In the genomic region with DNA sequence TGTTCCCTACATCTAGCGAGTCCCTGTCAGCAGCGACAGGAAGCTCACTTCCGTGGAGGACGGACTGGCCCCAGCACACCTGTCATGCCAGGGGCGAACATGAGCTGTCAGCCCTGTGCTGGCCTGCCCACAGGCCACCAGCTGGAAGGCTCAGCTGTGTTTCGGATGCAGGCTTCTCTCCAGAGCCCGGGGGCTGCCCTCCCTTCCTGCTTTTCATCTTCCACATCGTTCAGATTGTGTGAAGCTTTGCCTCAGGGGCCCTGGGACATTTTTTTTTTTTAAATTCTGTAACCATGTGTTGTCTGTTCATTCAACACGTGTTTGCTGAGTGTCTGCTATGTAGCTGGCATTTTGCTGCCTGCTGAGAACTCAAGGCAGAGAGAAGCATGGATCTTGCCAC, we compare ENCODE assay signal across 8 mouse cellular contexts.
DNase-seq lines count a peak whose midpoint lies in the region; ATAC-seq and TF ChIP-seq lines count a peak whose summit lies in the region.

No protein-coding gene starts in this region.

- H3K9me3 ChIP-seq in heart, embryonic 13.5 days = no peaks in the 10 kb centered on the region
- no peaks in the 10 kb centered on the region for H3K9me3 ChIP-seq in hindbrain, embryonic 11.5 days (ENCODE audit: control insufficient read depth, low read length)

- no peak overlapping the region for H3K27ac ChIP-seq in heart, embryonic 13.5 days (replicated peaks)
- no peak overlapping the region for H3K27ac ChIP-seq in hindbrain, embryonic 11.5 days (ENCODE audit: low read depth, low read length)

- H3K79me2 ChIP-seq in myocyte (ENCODE audit: control insufficient read depth, insufficient read depth) = no peaks in the 10 kb centered on the region

- 0 out of 2 replicates have a peak, but pooled peaks cover 4% of the 10 kb centered on the region for H3K4me1 ChIP-seq in heart, embryonic 13.5 days
- H3K4me1 ChIP-seq in hindbrain, embryonic 11.5 days (replicated peaks; ENCODE audit: control insufficient read depth, insufficient read depth, low read length) = no peaks in the 10 kb centered on the region

- 0 out of 2 replicates have a peak overlapping the region, but pooled peaks have one; percentile 37 for H3K9ac ChIP-seq in heart, embryonic 13.5 days
- H3K9ac ChIP-seq in hindbrain, embryonic 11.5 days (ENCODE audit: low read depth, low read length) = no peak overlapping the region

- ATAC-seq in heart, embryonic 13.5 days (ENCODE audit: extremely low read depth, insufficient number of reproducible peaks, low FRiP score, low TSS enrichment) = no peak
- ATAC-seq in hindbrain, embryonic 11.5 days (ENCODE audit: low FRiP score) = peak; percentile 64; the same call in 1 of the 2 replicates
- ATAC-seq in erythroid progenitor cell, adult 5-6 weeks (replicated peaks; ENCODE audit: low FRiP score, poor library complexity, severe bottlenecking) = no peak
- no peak for ATAC-seq in erythroblast, adult 5-6 weeks (replicated peaks; ENCODE audit: low FRiP score, poor library complexity, severe bottlenecking)

- no peaks in the 10 kb centered on the region for H3K27me3 ChIP-seq in heart, embryonic 13.5 days (replicated peaks)
- no peaks in the 10 kb centered on the region for H3K27me3 ChIP-seq in hindbrain, embryonic 11.5 days (ENCODE audit: control insufficient read depth, insufficient read depth, low read length)
- no peaks in the 10 kb centered on the region for H3K27me3 ChIP-seq in myocyte (ENCODE audit: control insufficient read depth, insufficient read depth, insufficient read length)

- H3ac ChIP-seq in myocyte (ENCODE audit: control insufficient read depth, insufficient read length) = no peak overlapping the region

- DNase-seq in heart, postnatal 36 days = no peak
- peak; percentile 29 for DNase-seq in urinary bladder, postnatal 14 days (ENCODE audit: low spot score)
- no peak for DNase-seq in urinary bladder, postnatal 4 days (ENCODE audit: low spot score in 2 of 2)
- DNase-seq in hindbrain, embryonic 11.5 days (ENCODE audit: low spot score) = no peak

- H3K36me3 ChIP-seq in heart, embryonic 13.5 days = no peaks in the 10 kb centered on the region
- no peaks in the 10 kb centered on the region for H3K36me3 ChIP-seq in hindbrain, embryonic 11.5 days (ENCODE audit: control insufficient read depth, insufficient read depth, low read length)
- H3K36me3 ChIP-seq in myocyte (ENCODE audit: control insufficient read depth, insufficient read depth) = no peaks in the 10 kb centered on the region

- intact Hi-C loops in heart, postnatal 36 days (cut with DNase I) = no loop called here

- H3K4me3 ChIP-seq in heart, embryonic 13.5 days = no peak overlapping the region
- H3K4me3 ChIP-seq in hindbrain, embryonic 11.5 days (ENCODE audit: low read depth, low read length) = no peak overlapping the region
- H3K4me3 ChIP-seq in myocyte = no peak overlapping the region

- 29% methylated on average over 9 of the region's 9 CpGs for WGBS in heart, embryonic 13.5 days
- WGBS in hindbrain, embryonic 11.5 days = 46% methylated on average over 9 of the region's 9 CpGs

- no peak for TF ChIP-seq POLR2A in myocyte (IDR thresholded peaks at IDR 0.05; ENCODE audit: insufficient read length, low read depth)

- peak overlapping the region; percentile 44 for H3K4me2 ChIP-seq in heart, embryonic 13.5 days
- no peak overlapping the region for H3K4me2 ChIP-seq in hindbrain, embryonic 11.5 days (replicated peaks; ENCODE audit: low read depth, low read length)
- H3K4me2 ChIP-seq in myocyte (ENCODE audit: low read depth) = peak overlapping the region; percentile 40

TF ChIP-seq in myocyte, 11 proteins besides CTCF, POLR2A, EP300 and RAD21:
- TF ChIP-seq MYOG (IDR thresholded peaks at IDR 0.05; ENCODE audit: control insufficient read depth in 1 of 3, insufficient read depth in 1 of 3, insufficient read length in 2 of 3, low read depth in 2 of 3) (peak; percentile 95 to 100 (median 99)), REST (IDR thresholded peaks at IDR 0.05; ENCODE audit: insufficient read depth, insufficient read length) (no peak), USF1 (IDR thresholded peaks at IDR 0.05; ENCODE audit: low read depth) (no peak), POLR2AphosphoS2 (IDR thresholded peaks at IDR 0.05; ENCODE audit: insufficient read length, low read depth) (no peak), MYOD1 (IDR thresholded peaks at IDR 0.05; ENCODE audit: control insufficient read depth in 1 of 3, insufficient read length in 2 of 3, low read depth in 2 of 3) (peak; percentile 13 to 99 (median 99)), SRF (IDR thresholded peaks at IDR 0.05; ENCODE audit: control insufficient read depth, insufficient read length, low read depth) (no peak), TCF12 (IDR thresholded peaks at IDR 0.05; ENCODE audit: insufficient read depth, poor library complexity, severe bottlenecking) (peak; percentile 95), TCF3 (IDR thresholded peaks at IDR 0.05; ENCODE audit: insufficient read length, low read depth) (peak; percentile 99)
TF ChIP-seq in myocyte: peak in this region for 4.
